Mouse (Mus musculus) frontal cortex, postnatal 25 days (tissue): ENCODE results near the gene Insm2.
"Not testable (repeated sequence)": the region's sequence is repeated elsewhere in the genome, so short reads cannot be mapped to it uniquely, and the experiment has no call there.

Experiments
- DNase-seq, 2 experiments: peaks; one replicate each; pipeline ENCODE4 v3.0.0; 2022; ENCODE audit warnings: low spot score in 2 of 2

Insm2 gene

GRCm38 (mm10) chr12:55598887-55599561 lies at the start of gene Insm2:
Gene Insm2 (plus strand): TSS chr12:55599427.
- no peak for DNase-seq

- DNase-seq: not testable (repeated sequence)
These were observed 44.3 kb upstream of the Insm2 start for GRCm38 (mm10) chr12:55554901-55555300.

- no peak for DNase-seq
These were observed 41.4 kb upstream of the Insm2 start for GRCm38 (mm10) chr12:55557866-55558265.

GRCm38 (mm10) chr12:55559184-55559855 lies 39.9 kb upstream of the Insm2 start:
- DNase-seq: no peak

- no peak for DNase-seq
These were observed 39.1 kb upstream of the Insm2 start for GRCm38 (mm10) chr12:55560025-55560690.

GRCm38 (mm10) chr12:55563742-55564141 lies 35.5 kb upstream of the Insm2 start:
- no peak for DNase-seq

GRCm38 (mm10) chr12:55564187-55564963 lies 34.9 kb upstream of the Insm2 start:
- DNase-seq: no peak

- DNase-seq: no peak
These were observed 34.0 kb upstream of the Insm2 start, which contains the start of gene Aldoart2 for GRCm38 (mm10) chr12:55565206-55565605. Gene Aldoart2 (plus strand): TSS chr12:55565239.

- DNase-seq: no peak
These were observed 33.4 kb upstream of the Insm2 start for GRCm38 (mm10) chr12:55565867-55566266.

- no peak for DNase-seq
These were observed 32.4 kb upstream of the Insm2 start for GRCm38 (mm10) chr12:55566837-55567236.

- no peak for DNase-seq
These were observed 30.8 kb upstream of the Insm2 start for GRCm38 (mm10) chr12:55568466-55568865.

- no peak for DNase-seq
These were observed 29.6 kb upstream of the Insm2 start for GRCm38 (mm10) chr12:55569676-55570075.

- no peak for DNase-seq
These were observed 28.6 kb upstream of the Insm2 start for GRCm38 (mm10) chr12:55570646-55571045.

- no peak for DNase-seq
These were observed 28.0 kb upstream of the Insm2 start for GRCm38 (mm10) chr12:55571181-55571580.

GRCm38 (mm10) chr12:55571661-55572060 lies 27.6 kb upstream of the Insm2 start:
- no peak for DNase-seq

- no peak for DNase-seq
These were observed 26.1 kb upstream of the Insm2 start for GRCm38 (mm10) chr12:55573089-55573488.

- no peak for DNase-seq
These were observed 25.4 kb upstream of the Insm2 start for GRCm38 (mm10) chr12:55573794-55574193.

- DNase-seq: not testable (repeated sequence)
These were observed 12.3 kb upstream of the Insm2 start for GRCm38 (mm10) chr12:55586936-55587335.

- no peak for DNase-seq
These were observed 715 bp upstream of the Insm2 start for GRCm38 (mm10) chr12:55598537-55598886.

- peak in 1 of 2 experiments; percentile 16 for DNase-seq
These were observed 644 bp downstream of the Insm2 start for GRCm38 (mm10) chr12:55599639-55600502.

GRCm38 (mm10) chr12:55600503-55600994 lies 1.3 kb downstream of the Insm2 start:
- DNase-seq: no peak
